Mouse (Mus musculus): ENCODE results near the gene Cnnm4. TPM values are rescaled to one million over a fixed set of nuclear protein-coding genes. Genes with fewer than 3 reads are reported as not detected.
"Not testable (repeated sequence)": the region's sequence is repeated elsewhere in the genome, so short reads cannot be mapped to it uniquely, and the experiment has no call there.

The Cnnm4 gene
- total RNA-seq, 2 experiments from 2014 or later: 3.9 to 4.4 TPM

DNA sequence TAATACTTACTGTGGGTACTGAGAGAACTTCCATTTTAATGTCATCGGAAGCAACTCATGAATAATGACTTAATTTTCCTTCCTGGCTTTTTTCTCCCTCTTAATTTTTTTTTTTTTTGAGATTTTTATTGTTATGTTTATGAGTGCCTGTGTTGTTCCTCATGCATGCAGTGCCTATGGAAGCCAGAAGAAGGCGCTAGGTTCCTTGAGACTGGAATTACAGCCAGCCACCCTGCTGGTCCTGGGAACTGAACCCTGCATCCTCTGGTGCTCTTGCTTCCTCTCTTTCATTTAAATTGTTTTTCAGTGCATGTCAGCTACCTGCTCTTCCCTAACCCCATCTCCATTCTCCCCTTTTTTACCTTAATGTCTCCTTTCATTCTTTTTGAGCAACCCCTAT, 42.3 kb downstream of the Cnnm4 start:
- DNase-seq: peak; percentile 48

- DNase-seq: no peak
Measured at GRCm38 (mm10) chr1:36518259-36518658, 46.8 kb downstream of the Cnnm4 start.

- no peak for DNase-seq
Measured at GRCm38 (mm10) chr1:36519626-36520025, 48.2 kb downstream of the Cnnm4 start.

DNA sequence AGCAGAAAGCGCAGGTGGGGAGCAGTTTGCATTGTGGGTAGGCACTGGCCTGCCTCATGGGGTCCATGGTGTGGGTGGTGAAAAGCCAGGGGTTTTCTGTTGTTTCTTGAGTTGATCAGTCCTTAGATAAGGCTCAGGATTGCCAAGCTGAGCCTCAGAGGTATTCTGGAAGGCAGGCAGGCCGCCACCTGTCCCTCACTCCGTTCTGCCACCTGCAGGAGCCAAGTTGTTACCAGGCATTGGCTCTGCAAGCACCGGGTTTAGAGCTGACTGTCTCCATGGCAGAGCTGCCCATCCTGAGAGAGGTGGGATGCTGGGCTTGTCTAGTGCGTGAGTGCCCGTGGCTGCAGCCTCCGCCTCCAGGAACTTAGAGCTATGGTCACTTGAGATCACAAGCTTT, 50.8 kb downstream of the Cnnm4 start:
- DNase-seq: no peak

GRCm38 (mm10) chr1:36523332-36524013, 52.1 kb downstream of the Cnnm4 start:
- no peak for DNase-seq

GRCm38 (mm10) chr1:36524058-36524457, 52.6 kb downstream of the Cnnm4 start:
- DNase-seq: no peak

GRCm38 (mm10) chr1:36525774-36526173, 54.4 kb downstream of the Cnnm4 start:
- DNase-seq: no peak

- no peak for DNase-seq
Measured at GRCm38 (mm10) chr1:36526903-36527302, 55.5 kb downstream of the Cnnm4 start.

DNA sequence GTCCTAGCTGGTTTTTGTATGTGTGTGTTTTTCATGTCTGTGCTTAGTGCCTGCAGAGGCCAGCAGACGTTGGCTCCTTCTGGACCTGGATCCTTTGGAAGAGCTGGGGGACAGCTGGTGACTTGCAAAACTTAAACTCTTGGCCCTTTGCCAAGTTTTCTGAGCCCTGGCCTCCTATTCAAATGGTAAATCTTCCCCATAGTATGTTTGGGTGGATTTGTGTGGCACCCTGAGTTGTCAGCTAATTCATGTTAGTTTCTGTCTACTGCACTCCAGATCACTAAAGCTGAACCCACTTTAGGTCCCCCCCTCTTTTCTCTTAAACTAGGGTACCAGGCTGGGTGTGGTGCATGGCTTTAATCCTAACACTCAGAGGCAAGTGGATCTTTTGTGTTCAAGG, 56.9 kb downstream of the Cnnm4 start:
- DNase-seq: peak; percentile 50

- DNase-seq: no peak
Measured at GRCm38 (mm10) chr1:36529274-36529673, 57.9 kb downstream of the Cnnm4 start.

DNA sequence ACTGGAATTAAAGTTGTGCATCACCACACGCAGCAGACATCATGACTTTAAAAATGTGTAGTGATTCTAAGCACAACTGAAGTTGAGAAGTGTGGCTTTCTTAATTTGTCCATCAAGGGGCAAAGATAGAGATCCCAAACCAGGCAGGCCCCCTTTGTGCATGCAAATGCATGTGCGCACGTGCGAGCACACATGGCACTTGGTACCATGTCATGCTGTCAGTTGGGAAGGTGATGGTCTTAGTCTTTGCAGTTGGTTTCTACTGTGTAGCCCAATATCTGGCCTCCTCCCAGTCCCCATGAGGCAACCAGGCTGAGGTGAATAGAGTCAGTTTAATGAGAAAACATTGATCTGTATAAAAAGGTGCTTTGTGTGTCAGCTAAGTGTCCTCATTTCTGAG, 58.5 kb downstream of the Cnnm4 start:
- DNase-seq: no peak

- DNase-seq: no peak
Measured at GRCm38 (mm10) chr1:36530485-36530884, 59.1 kb downstream of the Cnnm4 start.

- DNase-seq: peak; percentile 55
Measured at GRCm38 (mm10) chr1:36530962-36531361, 59.5 kb downstream of the Cnnm4 start.

DNA sequence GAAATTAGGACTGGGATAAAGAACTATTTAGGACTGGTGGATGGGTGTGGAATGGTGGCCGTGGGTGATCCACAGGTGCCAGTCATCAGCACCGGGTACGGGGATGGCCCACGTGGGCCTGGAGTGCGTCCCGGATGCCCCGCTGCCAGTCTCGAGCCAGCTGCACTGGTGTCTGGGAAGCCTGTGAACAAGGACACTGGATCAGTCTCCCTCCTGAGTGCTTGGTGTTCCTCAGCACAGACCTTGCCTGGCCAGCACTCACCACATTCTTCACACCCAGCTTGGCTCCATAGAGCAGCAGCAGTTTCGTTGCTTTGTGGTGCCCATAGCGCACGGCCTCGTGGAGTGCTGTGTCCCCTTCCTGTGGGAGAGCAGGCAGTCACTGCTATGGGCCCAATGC, 60.0 kb downstream of the Cnnm4 start:
- no peak for DNase-seq

DNA sequence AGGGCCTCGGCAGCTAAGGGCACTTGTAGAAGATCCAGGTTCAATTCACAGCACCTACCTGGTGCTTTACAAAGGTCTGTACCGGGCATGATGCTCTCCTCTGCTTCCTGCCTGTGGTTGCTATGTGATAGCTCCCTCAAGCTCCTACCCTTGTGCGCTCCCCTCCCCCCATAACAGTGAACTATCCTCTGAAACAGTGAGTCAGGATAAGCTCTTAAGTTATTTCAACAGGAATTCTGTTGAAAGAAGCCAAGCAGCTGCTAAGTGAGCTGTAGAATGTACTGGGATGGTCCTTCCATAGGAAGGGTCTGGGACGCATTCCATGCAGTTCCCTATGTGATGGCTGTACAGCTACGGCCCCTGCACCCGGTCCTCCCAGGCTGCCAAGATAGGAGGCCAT, 62.1 kb downstream of the Cnnm4 start:
- DNase-seq: no peak

GRCm38 (mm10) chr1:36534595-36535058, 63.2 kb downstream of the Cnnm4 start:
- DNase-seq: no peak

DNA sequence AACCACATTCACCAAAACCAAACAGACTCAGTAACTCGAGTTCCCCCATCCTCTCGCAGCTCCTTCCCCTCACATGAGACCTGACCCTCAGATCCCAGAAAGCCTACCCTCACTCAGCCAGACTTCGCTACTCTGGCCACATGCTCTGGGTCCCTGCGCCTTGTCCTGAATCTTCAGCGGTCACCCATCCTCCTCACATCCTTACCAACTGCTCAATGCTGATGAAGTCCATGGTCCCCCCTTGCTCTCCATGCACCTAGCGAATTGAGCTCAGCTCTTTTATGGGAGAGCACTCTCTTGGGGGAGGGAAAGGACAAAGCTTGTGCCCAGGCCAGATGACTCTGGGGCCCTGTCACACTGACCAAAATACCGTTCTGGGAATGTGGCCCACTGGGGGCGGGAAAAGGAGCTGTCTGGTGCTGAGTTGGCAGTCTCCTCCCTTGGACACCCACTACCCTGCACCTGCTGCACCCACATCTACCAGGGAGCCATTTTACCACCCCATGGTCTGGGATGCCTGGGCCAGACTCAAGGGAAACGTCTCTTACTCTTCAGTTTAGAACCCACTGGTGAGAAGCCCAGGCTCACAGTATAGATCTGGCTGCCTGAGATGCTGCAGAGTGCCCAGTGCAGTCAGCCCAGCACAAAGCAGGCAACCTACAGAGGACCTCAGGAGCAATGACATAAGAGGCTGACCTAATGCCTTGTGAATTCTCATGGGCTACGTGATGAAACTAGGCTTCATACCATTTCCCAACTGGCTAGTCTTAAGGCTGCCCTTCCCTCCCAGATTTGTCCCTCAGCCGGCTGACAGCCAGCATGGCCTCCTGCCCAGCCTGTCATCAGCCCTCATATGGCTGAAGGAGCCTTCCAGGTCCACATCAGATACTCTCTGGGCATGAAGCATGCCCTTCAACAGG, 64.3 kb downstream of the Cnnm4 start:
- peak; percentile 83 for DNase-seq

GRCm38 (mm10) chr1:36536397-36536728, 64.9 kb downstream of the Cnnm4 start:
- DNase-seq: no peak

GRCm38 (mm10) chr1:36536783-36537182, 65.4 kb downstream of the Cnnm4 start, which contains the start of gene Ankrd23:
Ankrd23 (minus strand) TSS chr1:36536883.
- not testable (repeated sequence) for DNase-seq

GRCm38 (mm10) chr1:36538727-36539126, 67.3 kb downstream of the Cnnm4 start:
- no peak for DNase-seq

DNA sequence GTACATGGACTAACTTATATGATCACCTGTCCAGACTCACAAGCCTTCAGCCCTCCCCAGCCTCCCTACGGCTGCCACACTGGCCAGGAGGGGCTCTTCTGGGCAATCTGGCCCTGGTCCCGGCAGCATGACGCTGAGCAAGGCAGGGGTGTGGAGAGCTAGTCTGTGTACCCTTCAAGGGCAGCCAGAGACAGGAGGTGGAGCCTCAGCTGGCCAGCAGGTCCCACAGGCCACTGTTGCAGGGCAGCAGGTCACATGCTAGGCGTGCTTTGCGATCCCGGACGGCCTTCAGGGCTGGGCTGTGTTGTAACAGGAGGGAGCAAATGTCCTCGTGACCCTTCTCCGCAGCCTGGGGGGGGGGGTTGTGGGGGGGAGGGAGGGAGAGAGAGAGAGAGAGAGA, 67.8 kb downstream of the Cnnm4 start, which contains the start of gene Gm42417:
Gene Gm42417 (minus strand): TSS at position 244 of the 400 bp plus-strand sequence.
- DNase-seq: peak; percentile 93

DNA sequence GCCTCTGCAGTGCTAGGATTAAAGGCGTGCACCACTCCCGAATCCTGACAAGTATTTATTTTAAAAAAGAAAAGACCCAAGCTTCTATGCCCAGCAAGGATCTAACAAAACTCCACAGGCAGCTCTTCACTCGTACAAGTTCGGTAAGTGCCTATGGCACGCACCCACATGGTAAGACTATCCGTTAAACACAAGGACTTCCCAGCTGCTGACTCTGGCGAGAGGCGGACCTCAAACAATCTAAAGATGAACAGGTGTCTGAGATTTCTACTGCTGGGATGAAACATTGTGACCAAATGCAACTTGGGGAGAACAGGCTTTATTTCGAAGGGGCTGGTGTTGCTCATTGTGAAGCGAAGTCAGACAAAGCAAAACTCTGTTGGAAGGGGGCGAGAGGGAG, 68.7 kb downstream of the Cnnm4 start:
- no peak for DNase-seq

GRCm38 (mm10) chr1:36540807-36541206, 69.4 kb downstream of the Cnnm4 start:
- DNase-seq: no peak

Measured in adrenal gland, postnatal 10 days (tissue).